Mouse (Mus musculus): ENCODE data around the gene Scgb2b7. TPM values are rescaled to one million over a fixed set of nuclear protein-coding genes. Genes with fewer than 3 reads are reported as not detected.
"Not testable (repeated sequence)": the region's sequence is repeated elsewhere in the genome, so short reads cannot be mapped to it uniquely, and the experiment has no call there.

Scgb2b7 gene
- not detected for total RNA-seq (2021)

GRCm38 (mm10) chr7:31705657-31706056 lies at the start of gene Scgb2b7:
Gene Scgb2b7 (minus strand): TSS chr7:31705757.
- intact Hi-C loops (cut with DNase I); DNase-seq: not testable (repeated sequence)

DNA sequence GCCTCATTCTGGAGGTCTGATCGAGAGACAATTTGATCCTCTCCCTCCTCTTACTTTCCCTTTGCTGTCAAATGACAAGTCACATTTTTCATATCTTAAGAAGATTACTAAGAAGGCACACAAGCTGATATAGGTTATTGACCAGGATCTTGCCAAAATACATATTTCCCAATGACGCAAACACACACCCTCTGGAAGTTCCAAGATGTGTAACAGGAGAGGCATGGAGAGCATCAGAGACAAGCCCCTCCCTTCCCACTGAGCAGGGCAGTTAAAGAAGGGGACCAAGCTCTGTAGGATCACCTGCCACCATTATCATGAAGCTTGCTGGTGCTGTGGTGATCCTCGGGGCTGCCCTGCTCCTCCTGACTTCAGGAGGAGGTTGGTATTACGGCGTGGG lies 6.8 kb upstream of the Scgb2b7 start, which contains the start of gene Scgb1b7:
Gene Scgb1b7 (plus strand): TSS at position 301 of the 400 bp plus-strand sequence.
- DNase-seq, result not testable (repeated sequence)

More for the DNA sequence above, 6.8 kb upstream of the Scgb2b7 start, which contains the start of gene Scgb1b7:
- intact Hi-C loops (cut with DNase I), result not testable (repeated sequence)

Other genes with a start within 250 kb of the Scgb2b7 start
- gene Scgb1b7, start 6.9 kb upstream of the Scgb2b7 start, total RNA-seq (2021), result not detected